Mouse (Mus musculus) hindbrain, embryonic 13.5 days (tissue): ENCODE measurements at regions not wholly inside any gene's neighbourhood (a gene's known extent, or its start where the extent isn't known, plus 50 kb on each side); places are given as distances from the start of the nearest gene placed in this dataset.

Source experiments
- ATAC-seq: fragments of 200-750 bp; cut with Nextera tagmentation; 2 replicates; pipeline ENCODE4 v1.8.0; 2017; ENCODE audit warnings: moderate TSS enrichment; ENCODE audit not compliant: low FRiP score
- H3K27ac ChIP-seq: fragments of 300-500 bp; sonication (generic); 2 replicates; pipeline ENCODE4 v1.5.1; 2015; ENCODE audit warnings: inconsistent platforms, mild to moderate bottlenecking, moderate library complexity
- H3K27me3 ChIP-seq: fragments of 300-500 bp; sonication (generic); 2 replicates; pipeline ENCODE4 v1.6.1; 2015; ENCODE audit warnings: mild to moderate bottlenecking, inconsistent platforms
- H3K36me3 ChIP-seq: fragments of 300-500 bp; sonication (generic); 2 replicates; pipeline ENCODE4 v1.6.1; 2015; ENCODE audit warnings: mild to moderate bottlenecking, inconsistent platforms
- H3K4me1 ChIP-seq: fragments of 300-500 bp; sonication (generic); replicated peaks from 2 replicates; pipeline ENCODE4 v1.6.1; 2015; ENCODE audit warnings: inconsistent platforms
- H3K4me2 ChIP-seq: fragments of 300-500 bp; sonication (generic); 2 replicates; pipeline ENCODE4 v1.6.1; 2015; ENCODE audit warnings: inconsistent platforms, mild to moderate bottlenecking, moderate library complexity
- H3K4me3 ChIP-seq: fragments of 300-500 bp; sonication (generic); 2 replicates; pipeline ENCODE4 v1.5.1; 2015; ENCODE audit warnings: mild to moderate bottlenecking, inconsistent platforms
- H3K9ac ChIP-seq: fragments of 300-500 bp; sonication (generic); 2 replicates; pipeline ENCODE4 v1.6.1; 2015; ENCODE audit warnings: mild to moderate bottlenecking, inconsistent platforms
- H3K9me3 ChIP-seq: fragments of 300-500 bp; sonication (generic); 2 replicates; pipeline ENCODE4 v1.6.1; 2016; ENCODE audit warnings: inconsistent platforms
- WGBS: fragments of 180-500 bp; shearing (Covaris S2); methylation state at CpG from one replicate; pipeline ENCODE4 v1.1.7; 2015; 5-methylcytosine and 5-hydroxymethylcytosine counted together

GRCm38 (mm10) chrX:12392145-12392825 is 195.3 kb upstream of the Atp6ap2 start:
- H3K4me3 ChIP-seq: no peak overlapping the region
- H3K4me1 ChIP-seq: no peaks in the 10 kb centered on the region
- WGBS: 71% methylated on average over 7 of the region's 7 CpGs
- peak overlapping the region; percentile 18; the same call in 1 of the 2 replicates for H3K27ac ChIP-seq
- no peak overlapping the region for H3K4me2 ChIP-seq
- H3K27me3 ChIP-seq: no peaks in the 10 kb centered on the region
- ATAC-seq: no peak; the same call in 1 of the 2 replicates
- no peaks in the 10 kb centered on the region for H3K36me3 ChIP-seq
- no peak overlapping the region for H3K9ac ChIP-seq
- H3K9me3 ChIP-seq: no peaks in the 10 kb centered on the region

- 50% methylated on average over 3 of the region's 3 CpGs for WGBS
- no peak overlapping the region for H3K9ac ChIP-seq
- H3K27ac ChIP-seq: no peak overlapping the region
- no peaks in the 10 kb centered on the region for H3K4me1 ChIP-seq
- no peaks in the 10 kb centered on the region for H3K36me3 ChIP-seq
- H3K4me2 ChIP-seq: no peak overlapping the region
- no peaks in the 10 kb centered on the region for H3K9me3 ChIP-seq
- no peaks in the 10 kb centered on the region for H3K27me3 ChIP-seq
- H3K4me3 ChIP-seq: no peak overlapping the region
- no peak for ATAC-seq
Measured at GRCm38 (mm10) chrX:12409319-12409718, 178.3 kb upstream of the Atp6ap2 start.

GRCm38 (mm10) chrX:12425566-12425965 is 162.0 kb upstream of the Atp6ap2 start:
- ATAC-seq: no peak
- 0 out of 2 replicates have a peak, but pooled peaks cover 6% of the 10 kb centered on the region for H3K27me3 ChIP-seq
- no peak overlapping the region for H3K4me2 ChIP-seq
- WGBS: 82% methylated on average over 6 of the region's 6 CpGs
- no peak overlapping the region for H3K27ac ChIP-seq
- H3K4me3 ChIP-seq: no peak overlapping the region
- H3K36me3 ChIP-seq: no peaks in the 10 kb centered on the region
- no peaks in the 10 kb centered on the region; the same call in 1 of the 2 replicates for H3K4me1 ChIP-seq
- H3K9me3 ChIP-seq: no peaks in the 10 kb centered on the region
- H3K9ac ChIP-seq: no peak overlapping the region

DNA sequence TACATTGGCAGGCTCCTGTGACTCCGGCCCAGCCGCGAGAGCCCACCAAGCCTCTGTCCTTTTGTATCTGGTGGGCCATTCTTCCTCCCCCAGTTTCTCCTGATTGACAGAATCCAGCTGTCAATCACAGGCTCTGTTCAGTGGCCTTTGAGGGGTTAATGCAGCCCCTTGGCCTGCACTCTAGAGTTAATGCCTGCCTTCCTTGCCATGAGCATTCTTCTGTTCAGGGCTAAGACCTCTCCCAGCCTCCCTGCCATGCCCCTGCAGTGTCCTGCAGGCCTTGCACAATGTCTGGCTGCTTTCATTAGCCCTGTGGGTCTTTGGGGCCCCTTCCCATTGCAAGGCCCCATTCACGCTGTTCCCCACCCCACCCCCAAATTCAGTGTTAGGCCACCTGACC is 160.9 kb upstream of the Atp6ap2 start:
- H3K4me1 ChIP-seq: no peaks in the 10 kb centered on the region; the same call in 1 of the 2 replicates
- H3K36me3 ChIP-seq: no peaks in the 10 kb centered on the region
- H3K4me2 ChIP-seq: no peak overlapping the region
- H3K27ac ChIP-seq: no peak overlapping the region
- 48% methylated on average over 4 of the region's 4 CpGs for WGBS
- no peaks in the 10 kb centered on the region for H3K9me3 ChIP-seq
- 0 out of 2 replicates have a peak, but pooled peaks cover 6% of the 10 kb centered on the region for H3K27me3 ChIP-seq
- H3K4me3 ChIP-seq: no peak overlapping the region
- ATAC-seq: no peak
- no peak overlapping the region for H3K9ac ChIP-seq

DNA sequence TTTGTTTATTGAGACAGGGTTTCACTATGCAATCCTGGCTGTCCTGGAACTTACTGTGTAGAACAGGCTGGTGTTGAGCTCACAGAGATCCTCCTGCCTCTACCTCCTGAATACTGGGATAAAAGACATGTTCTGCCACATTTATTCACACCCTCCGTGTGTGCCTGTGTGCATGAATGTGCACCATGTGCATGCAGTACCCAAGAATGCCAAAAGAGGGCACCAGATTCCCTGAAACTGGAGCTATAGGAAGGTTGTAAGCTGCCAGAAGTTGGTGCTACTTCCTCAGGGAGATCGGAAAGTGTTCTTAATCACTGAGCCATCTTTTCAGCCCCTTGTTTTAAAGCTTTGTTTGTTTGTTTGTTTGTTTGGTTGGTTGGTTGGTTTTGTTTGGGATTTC is 155.3 kb upstream of the Atp6ap2 start:
- Histone ChIP-seq H3K4me3 (no peak overlapping the region), H3K9ac (no peak overlapping the region), H3K4me2 (no peak overlapping the region), H3K9me3 (no peaks in the 10 kb centered on the region), H3K27me3 (0 out of 2 replicates have a peak, but pooled peaks cover 6% of the 10 kb centered on the region), H3K4me1 (0 out of 2 replicates have a peak, but pooled peaks cover 4% of the 10 kb centered on the region), H3K36me3 (no peaks in the 10 kb centered on the region), H3K27ac (no peak overlapping the region)
- ATAC-seq: no peak
- WGBS: 95% methylated on average over 2 of the region's 2 CpGs

DNA sequence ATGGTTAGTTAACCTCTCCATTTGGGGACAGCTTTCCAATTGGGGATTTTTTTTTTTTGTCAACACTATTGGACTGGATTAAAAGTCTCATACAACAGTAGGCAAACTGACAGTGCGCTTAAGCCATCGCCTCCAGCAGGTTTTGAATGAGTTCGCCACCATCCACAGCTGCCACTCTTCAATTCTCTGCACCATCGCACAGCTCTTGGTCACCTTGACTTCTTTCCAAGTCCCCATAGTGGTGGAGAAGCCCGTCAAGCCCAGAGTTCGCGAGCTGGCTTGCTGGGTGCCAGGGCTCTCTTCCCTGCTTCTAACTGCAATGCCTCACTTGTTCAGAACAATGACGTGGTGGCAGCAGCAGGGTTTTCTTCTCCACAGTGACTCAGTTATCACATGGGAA is 151.9 kb upstream of the Atp6ap2 start:
- H3K27ac ChIP-seq: no peak overlapping the region
- no peaks in the 10 kb centered on the region for H3K36me3 ChIP-seq
- no peak overlapping the region for H3K9ac ChIP-seq
- 0 out of 2 replicates have a peak, but pooled peaks cover 4% of the 10 kb centered on the region for H3K4me1 ChIP-seq
- 60% methylated on average over 8 of the region's 8 CpGs for WGBS
- H3K9me3 ChIP-seq: no peaks in the 10 kb centered on the region
- ATAC-seq: no peak; the same call in 1 of the 2 replicates
- H3K27me3 ChIP-seq: no peaks in the 10 kb centered on the region
- no peak overlapping the region for H3K4me3 ChIP-seq
- H3K4me2 ChIP-seq: no peak overlapping the region

GRCm38 (mm10) chrX:12436106-12436505 is 151.5 kb upstream of the Atp6ap2 start:
- Histone ChIP-seq H3K9me3 (no peaks in the 10 kb centered on the region), H3K27me3 (no peaks in the 10 kb centered on the region), H3K4me1 (0 out of 2 replicates have a peak, but pooled peaks cover 4% of the 10 kb centered on the region), H3K4me3 (no peak overlapping the region), H3K36me3 (no peaks in the 10 kb centered on the region), H3K9ac (no peak overlapping the region), H3K4me2 (no peak overlapping the region), H3K27ac (no peak overlapping the region)
- ATAC-seq: peak; percentile 36; the same call in 1 of the 2 replicates
- 36% methylated on average over 7 of the region's 7 CpGs for WGBS

- Histone ChIP-seq H3K4me2 (no peak overlapping the region), H3K4me1 (0 out of 2 replicates have a peak, but pooled peaks cover 4% of the 10 kb centered on the region), H3K27ac (no peak overlapping the region), H3K27me3 (0 out of 2 replicates have a peak, but pooled peaks cover 5% of the 10 kb centered on the region), H3K9ac (no peak overlapping the region), H3K36me3 (no peaks in the 10 kb centered on the region), H3K4me3 (no peak overlapping the region), H3K9me3 (no peaks in the 10 kb centered on the region)
- 87% methylated on average over 12 of the region's 12 CpGs for WGBS
- ATAC-seq: no peak
Measured at GRCm38 (mm10) chrX:12439447-12439846, 148.2 kb upstream of the Atp6ap2 start.

- Histone ChIP-seq H3K36me3 (no peaks in the 10 kb centered on the region), H3K4me1 (no peaks in the 10 kb centered on the region), H3K9me3 (no peaks in the 10 kb centered on the region), H3K4me3 (no peak overlapping the region), H3K4me2 (no peak overlapping the region), H3K9ac (no peak overlapping the region), H3K27me3 (0 out of 2 replicates have a peak, but pooled peaks cover 5% of the 10 kb centered on the region), H3K27ac (no peak overlapping the region)
- WGBS: 70% methylated on average over 5 of the region's 5 CpGs
- ATAC-seq: no peak
Measured at GRCm38 (mm10) chrX:12443794-12444193, 143.8 kb upstream of the Atp6ap2 start.

GRCm38 (mm10) chrX:12445093-12445492 is 142.5 kb upstream of the Atp6ap2 start:
- ATAC-seq: no peak
- Histone ChIP-seq H3K27ac (no peak overlapping the region), H3K27me3 (0 out of 2 replicates have a peak, but pooled peaks cover 5% of the 10 kb centered on the region), H3K9me3 (no peaks in the 10 kb centered on the region), H3K36me3 (no peaks in the 10 kb centered on the region), H3K4me2 (no peak overlapping the region), H3K4me1 (no peaks in the 10 kb centered on the region), H3K4me3 (no peak overlapping the region), H3K9ac (no peak overlapping the region)
- WGBS: 89% methylated on average over 2 of the region's 2 CpGs

GRCm38 (mm10) chrX:12447962-12448361 is 139.6 kb upstream of the Atp6ap2 start:
- H3K27ac ChIP-seq: no peak overlapping the region
- no peaks in the 10 kb centered on the region for H3K9me3 ChIP-seq
- 0 out of 2 replicates have a peak, but pooled peaks cover 4% of the 10 kb centered on the region for H3K27me3 ChIP-seq
- ATAC-seq: no peak
- H3K4me3 ChIP-seq: no peak overlapping the region
- H3K4me2 ChIP-seq: no peak overlapping the region
- no peak overlapping the region for H3K9ac ChIP-seq
- H3K36me3 ChIP-seq: no peaks in the 10 kb centered on the region
- no peaks in the 10 kb centered on the region for H3K4me1 ChIP-seq

DNA sequence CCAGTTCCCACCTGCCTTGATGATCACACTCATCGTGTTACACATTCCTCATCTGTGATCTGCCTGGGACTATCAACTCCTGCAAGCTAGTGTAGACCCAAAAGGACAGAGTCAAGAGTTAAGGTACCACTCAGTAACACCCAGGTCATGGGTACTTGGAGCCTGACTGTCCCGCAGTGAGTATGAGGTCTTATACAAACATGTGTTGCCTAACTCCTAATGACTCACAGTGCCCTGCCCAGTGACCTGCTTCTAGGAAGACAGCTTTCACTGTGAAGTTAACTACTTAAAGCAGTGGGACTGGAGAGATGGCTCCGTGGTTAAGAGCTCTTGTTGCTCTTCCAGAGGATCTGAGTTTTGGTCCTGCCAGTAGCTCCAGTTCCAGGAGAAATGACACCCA is 137.9 kb upstream of the Atp6ap2 start:
- no peak overlapping the region for H3K4me2 ChIP-seq
- no peak overlapping the region for H3K4me3 ChIP-seq
- no peak overlapping the region for H3K9ac ChIP-seq
- H3K4me1 ChIP-seq: no peaks in the 10 kb centered on the region
- H3K36me3 ChIP-seq: no peaks in the 10 kb centered on the region
- no peak for ATAC-seq
- H3K9me3 ChIP-seq: no peaks in the 10 kb centered on the region
- 92% methylated on average over 3 of the region's 3 CpGs for WGBS
- H3K27me3 ChIP-seq: no peaks in the 10 kb centered on the region
- no peak overlapping the region for H3K27ac ChIP-seq
